Mouse (Mus musculus): ENCODE data around the gene Ndufaf7.

- TF ChIP-seq CTCF (IDR thresholded peaks at IDR 0.05; ENCODE audit: borderline replicate concordance, control insufficient read depth, extremely low read depth, insufficient read depth, low read length, poor library complexity) (no peak), POLR2A (IDR thresholded peaks at IDR 0.05; ENCODE audit: control insufficient read depth, extremely low read depth, insufficient read depth, low read length, poor library complexity) (no peak)
Measured at GRCm38 (mm10) chr17:78912861-78913281, 24.1 kb upstream of the Ndufaf7 start.
